Mouse (Mus musculus) erythroblast, adult 5-6 weeks (primary cell): ENCODE results near the gene Emilin2. TPM values are rescaled to one million over a fixed set of nuclear protein-coding genes. Genes with fewer than 3 reads are reported as not detected.

Experiments used
- ATAC-seq: replicated peaks from 2 replicates; pipeline ENCODE4 v1.8.0; 2016; ENCODE audit warnings: moderate number of reproducible peaks, mild to moderate bottlenecking, moderate TSS enrichment, inconsistent platforms; ENCODE audit not compliant: poor library complexity, low FRiP score, severe bottlenecking
- total RNA-seq, 2 experiments: library from RNA; stranded (forward) in 1 of 2; stranded (reverse) in 1 of 2; fragments of 150-400 nt in 1 of 2; fragments of 200-764, 138-1000 nt in 1 of 2; gene quantifications; 2 replicates each; pipeline versions ENCODE4 v1.2.3 to v1.2.4; 2015 to 2017; ENCODE audit warnings: low replicate concordance in 2 of 2

The Emilin2 gene
- total RNA-seq, 2 experiments from 2014 or later = 100 to 129 TPM

DNA sequence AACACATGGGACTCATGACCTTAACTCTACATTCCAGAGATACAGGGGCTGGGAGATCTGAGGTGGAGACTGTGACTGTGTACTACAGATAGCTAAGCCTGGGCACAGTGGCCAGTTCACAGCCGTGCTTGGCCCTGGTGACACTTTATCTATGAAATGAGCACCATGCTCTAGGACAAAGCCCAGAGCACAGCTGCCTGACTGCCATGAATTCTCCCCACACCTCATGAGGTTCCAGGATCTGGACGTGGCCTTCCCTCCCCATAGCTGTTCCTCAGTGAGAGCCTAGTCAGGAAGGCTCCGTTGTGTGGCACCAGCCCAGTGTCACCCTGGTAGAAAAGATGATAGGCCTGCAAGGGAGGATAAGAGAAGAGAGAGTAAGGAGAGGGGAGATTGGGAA, 43.2 kb downstream of the Emilin2 start:
- peak; percentile 75 for ATAC-seq

DNA sequence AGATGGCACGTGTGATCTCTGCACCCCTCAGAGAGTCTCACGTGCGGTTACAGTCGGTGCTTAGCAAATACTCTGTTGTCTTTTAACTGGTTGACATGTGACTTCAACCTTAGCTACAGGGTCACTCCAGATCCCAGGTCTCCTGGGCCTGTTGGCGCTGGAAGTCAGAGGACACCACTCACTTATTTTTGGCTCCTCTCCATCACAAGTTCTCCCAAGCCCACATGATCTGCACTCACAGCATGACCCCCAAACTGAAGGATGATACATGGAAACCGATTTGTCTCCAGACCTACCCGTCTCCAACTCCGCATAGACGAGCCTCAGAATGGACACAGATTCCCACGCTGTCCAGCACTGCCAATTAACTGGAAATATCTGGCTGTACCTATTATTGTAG, 43.6 kb downstream of the Emilin2 start:
- ATAC-seq = peak; percentile 14

DNA sequence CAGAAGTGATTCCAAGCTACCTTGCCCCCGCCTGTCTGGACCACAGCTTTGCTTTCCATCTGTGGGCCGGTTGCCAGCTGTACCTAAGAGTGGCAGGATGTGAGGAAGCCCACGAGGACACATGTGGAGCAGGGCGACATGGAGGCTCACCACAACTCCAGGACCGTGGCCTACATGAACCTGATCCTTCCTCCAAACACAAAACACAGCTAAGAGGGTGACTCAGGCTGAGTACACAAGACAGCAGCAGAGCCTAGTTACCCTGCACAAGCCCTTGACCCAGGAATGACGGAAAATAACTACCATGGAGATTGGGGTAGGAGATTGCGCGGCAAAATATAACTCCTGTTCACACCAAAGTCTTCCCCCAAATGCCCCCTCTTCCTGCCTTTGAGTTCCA, 44.4 kb downstream of the Emilin2 start:
- ATAC-seq = no peak

DNA sequence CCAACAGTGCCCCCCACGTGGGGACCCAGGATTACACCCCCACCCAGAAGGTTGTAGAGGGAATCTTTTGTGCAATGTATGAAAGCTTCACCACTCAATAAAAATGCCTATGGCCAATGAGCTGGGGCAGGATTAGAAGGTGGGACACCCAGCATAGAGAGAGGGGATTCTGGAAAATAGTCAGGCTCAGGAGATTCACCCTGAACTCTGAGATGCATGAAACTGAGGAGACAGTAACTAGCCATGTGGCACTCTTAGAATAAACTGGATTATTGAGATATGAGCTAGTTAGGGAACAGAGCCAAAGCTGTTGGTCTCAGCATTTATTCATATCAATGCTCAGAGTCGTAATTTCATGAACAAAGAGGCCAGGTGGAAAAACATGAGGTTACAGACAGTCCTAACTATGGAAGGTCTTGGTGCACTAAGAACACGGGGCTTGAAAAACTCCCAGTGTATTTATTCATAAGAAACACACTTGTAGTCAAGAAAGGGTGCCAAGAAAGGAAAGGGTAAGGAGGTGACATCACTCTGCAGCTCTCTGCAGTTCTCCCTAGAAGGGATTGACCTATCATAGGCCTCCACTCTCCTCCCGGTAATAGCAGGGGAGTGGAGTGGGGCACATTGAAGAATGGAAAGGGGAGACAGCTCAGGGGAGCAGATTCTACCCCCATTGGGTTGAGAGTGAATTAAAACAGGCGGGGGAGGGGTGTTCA, 46.3 kb downstream of the Emilin2 start:
- peak; percentile 45 for ATAC-seq

DNA sequence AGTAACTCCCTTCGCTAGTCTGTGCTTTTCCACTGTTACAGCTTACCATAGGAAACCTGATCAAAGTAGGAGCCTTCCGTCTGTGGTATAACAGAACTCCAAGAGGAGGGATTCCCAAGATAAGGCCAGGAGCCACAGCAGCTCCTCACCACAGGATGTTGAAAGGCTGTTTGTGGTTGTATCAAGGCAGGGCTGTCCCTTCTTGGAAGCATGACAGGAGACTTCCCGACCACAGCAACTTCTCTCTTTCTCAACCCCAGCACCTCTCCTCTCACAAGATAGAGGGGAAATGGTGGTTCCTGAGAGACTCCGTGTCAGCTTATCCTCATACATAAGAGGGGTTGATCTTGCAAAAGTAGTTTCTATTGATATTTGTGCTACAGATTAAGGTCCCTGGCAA, 47.0 kb downstream of the Emilin2 start:
- no peak for ATAC-seq

DNA sequence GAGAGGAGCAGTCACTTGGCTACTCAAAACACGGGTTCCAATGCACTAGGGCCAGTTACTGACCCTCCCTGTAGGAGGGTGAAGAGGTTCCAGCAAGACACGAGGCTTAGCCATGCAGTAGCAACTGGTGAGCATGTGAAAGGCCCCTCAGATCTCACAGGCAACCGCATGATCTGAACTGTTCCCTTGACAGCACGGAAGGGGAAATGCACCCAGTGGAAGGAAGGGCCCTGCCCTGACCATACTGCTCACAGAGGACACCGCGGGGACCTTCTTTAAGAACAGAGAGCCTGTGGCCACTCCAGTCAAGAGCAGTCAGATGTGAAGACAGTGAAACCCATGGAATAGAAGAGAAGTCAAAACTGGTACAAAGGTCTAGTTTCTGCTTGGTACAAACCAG, 48.6 kb downstream of the Emilin2 start:
- ATAC-seq = no peak

DNA sequence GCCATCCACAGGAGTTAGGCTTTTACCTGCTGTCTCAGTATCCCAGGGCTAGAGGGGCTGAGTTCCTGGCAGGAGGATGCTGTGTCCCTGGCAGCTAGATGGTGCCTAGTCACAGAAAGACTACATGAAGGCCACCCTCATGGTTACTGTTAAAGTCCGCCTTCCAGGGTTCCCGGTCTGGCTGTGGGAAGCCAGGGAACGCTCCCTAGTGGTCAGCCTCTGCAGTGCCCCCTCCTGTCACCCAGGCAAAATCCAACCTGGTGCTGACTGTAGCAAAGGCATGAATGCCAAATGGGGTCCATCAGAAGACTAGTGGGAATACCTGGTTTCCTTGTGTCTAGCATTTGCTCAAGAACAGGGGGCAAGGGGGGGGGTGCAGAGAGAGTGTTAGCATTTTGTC, 51.1 kb downstream of the Emilin2 start:
- no peak for ATAC-seq

DNA sequence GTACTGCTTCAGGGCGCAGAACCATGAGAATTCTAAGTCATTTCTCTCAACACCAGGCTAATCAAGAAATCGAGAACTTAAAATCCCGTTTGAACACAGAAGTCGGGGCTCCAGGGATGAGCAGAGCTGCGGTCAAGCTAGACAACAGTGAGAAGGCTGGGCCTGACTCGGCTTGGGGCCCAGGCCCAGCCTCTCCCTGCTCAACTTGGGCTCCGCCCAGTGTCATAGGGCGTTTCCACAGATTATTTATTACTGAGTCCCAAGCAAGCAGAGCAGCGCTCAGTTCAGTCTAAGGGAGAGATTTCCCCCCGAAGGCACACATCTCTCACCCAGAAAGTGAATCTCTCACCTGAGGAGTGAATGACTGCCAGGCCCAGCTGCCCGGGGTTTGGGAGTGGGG, 52.1 kb downstream of the Emilin2 start:
- ATAC-seq = peak; percentile 87

DNA sequence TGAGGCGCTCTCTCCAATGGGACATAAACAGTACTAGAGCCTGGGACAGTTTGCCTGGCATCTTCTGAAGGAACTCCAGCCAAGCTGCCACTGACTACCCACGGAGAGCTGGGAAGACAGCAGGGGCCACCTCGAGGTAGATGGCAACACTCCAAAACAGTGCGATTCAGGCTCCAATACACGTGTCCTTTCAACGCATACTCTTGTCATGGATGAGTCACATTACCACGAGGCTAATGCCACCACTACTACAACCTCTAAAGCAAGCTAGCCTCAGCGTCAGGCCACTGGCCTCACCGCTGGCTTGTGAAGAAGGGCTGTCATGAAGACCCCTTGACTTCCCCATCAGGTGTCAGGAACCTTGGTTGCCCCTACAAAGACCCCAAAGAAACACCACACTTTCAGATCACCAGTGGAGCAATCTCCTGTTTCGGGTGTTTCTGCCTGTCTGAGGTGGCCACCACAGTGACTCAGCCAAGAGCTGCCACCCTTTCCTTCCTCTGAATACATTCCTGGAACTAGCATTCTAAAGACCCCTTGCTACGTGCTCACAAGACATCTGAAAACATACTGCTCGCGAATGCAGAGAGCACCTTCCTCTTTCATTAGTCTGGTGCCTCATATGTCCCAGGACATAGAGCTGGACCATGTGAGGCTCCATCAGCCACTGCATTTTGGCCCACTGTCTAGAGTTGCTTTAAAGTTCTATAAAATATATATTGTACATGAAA, 54.8 kb downstream of the Emilin2 start:
- ATAC-seq = no peak

- no peak for ATAC-seq
These were observed 55.6 kb downstream of the Emilin2 start for GRCm38 (mm10) chr17:71256068-71256615.

GRCm38 (mm10) chr17:71254736-71255135, 57.0 kb downstream of the Emilin2 start:
- no peak for ATAC-seq

- peak; percentile 14; the same call in 1 of the 2 replicates for ATAC-seq
These were observed 57.7 kb downstream of the Emilin2 start for GRCm38 (mm10) chr17:71254106-71254505.

DNA sequence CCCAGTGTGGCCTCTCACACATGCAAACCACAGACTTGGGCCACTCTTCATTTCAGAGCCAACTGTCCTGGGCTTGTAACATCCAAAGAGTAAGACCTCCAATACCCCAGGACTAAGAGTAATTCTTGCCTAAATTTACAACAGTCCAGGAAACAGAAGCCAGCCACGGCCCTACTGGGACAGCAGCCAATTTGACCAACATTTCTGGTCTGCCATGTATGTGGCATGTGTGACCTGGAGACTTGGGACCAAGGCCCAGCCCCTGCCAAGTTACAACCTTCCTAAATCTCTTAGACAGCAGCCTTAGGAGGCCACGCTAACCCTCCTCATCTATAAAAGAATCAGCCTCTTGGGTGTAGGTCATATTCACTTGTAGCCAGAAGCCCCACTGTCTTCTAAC, 58.4 kb downstream of the Emilin2 start:
- ATAC-seq = no peak

GRCm38 (mm10) chr17:71252101-71252500, 59.7 kb downstream of the Emilin2 start:
- ATAC-seq = no peak

DNA sequence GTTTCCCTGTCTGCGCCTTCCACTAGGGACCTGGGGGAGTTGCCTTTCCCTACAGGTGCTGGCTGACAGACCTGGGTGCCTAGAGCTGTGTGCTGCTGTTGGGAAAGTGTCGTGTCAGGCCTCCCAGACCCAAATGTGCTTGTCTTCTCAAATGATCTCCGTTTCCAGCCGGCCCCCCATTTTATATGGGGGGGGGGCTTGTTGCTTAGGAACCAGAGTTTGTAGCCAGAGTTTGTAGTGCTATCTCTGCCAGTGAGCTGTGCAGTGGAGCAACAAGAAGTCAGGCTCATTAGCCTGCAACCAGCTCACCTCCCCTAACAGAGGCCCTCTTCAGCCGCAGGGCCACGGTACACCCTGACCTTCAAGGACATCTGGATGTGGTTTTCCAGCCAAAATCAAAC, 60.2 kb downstream of the Emilin2 start:
- ATAC-seq = no peak

DNA sequence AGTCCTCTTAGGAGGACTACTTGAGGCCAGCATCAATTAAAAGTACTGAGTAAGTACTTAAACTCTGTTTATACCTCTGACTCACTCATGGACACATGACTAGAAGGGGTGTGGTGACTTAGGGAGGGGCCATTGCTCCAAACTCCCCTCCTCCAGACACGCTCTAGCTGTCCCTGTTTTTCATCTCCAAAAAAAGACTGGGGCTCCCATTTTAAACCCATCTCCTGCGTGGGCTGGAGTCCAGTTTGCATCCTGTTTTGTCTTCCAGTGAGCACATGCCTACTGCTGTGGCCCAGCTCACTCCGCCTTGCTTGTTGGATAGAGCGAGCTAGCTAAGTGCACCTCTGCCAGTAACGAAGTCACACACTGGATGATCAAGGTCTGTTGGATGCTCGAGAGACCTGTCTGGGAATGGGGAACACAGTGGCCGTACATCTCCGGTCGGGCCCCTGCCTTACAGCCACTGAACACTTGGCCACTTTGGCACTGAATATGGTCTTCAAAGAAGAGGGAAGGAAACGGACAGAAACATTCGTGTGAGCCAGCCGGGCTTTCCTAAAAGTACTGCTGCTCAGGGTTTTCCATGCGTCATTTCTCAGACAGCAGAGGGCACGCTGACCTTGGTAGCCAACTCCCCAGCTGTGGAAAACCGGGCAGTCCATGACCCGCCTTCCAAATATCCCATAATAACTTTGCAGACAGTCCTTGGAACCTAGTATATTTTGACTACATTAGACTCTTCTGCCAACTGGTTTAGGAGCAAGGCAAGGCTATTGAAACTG, 60.8 kb downstream of the Emilin2 start:
- ATAC-seq = peak; percentile 53; the same call in 1 of the 2 replicates

- no peak for ATAC-seq
These were observed 61.7 kb downstream of the Emilin2 start for GRCm38 (mm10) chr17:71250046-71250445.

DNA sequence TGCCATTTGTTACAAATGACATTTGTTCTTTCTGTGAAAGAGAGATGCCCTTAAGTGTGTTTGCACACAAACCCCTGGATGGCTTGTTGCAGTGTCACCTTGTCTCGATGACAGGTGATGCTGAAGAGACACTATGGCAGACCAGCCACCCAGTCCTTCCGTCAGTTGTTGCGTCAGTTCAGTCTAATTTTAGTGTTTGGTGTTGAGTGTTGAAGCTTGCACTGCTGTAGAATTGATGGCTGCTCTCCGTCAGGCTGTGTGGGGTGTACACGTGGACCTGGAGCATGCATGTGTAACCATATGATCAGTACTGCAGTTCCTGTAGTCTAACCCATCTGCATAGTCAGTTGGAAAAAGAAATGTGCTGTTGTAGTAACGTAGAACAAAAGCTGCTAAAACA, 62.8 kb downstream of the Emilin2 start:
- ATAC-seq = no peak

GRCm38 (mm10) chr17:71246022-71246421, 65.8 kb downstream of the Emilin2 start:
- no peak for ATAC-seq

GRCm38 (mm10) chr17:71245133-71245532, 66.6 kb downstream of the Emilin2 start:
- no peak for ATAC-seq
